Mouse (Mus musculus) left cerebral cortex, adult 6 months (tissue): Measurements from ENCODE around the gene Pik3cd. TPM values are rescaled to one million over a fixed set of nuclear protein-coding genes. Genes with fewer than 3 reads are reported as not detected.

Experiments used
- long read RNA-seq, 2 experiments: library from polyadenylated mRNA; unstranded; transcript quantifications; one replicate each; pipeline ENCODE4 v2.0.0; 2019 to 2020
- polyA plus RNA-seq: library from polyadenylated mRNA; unstranded; fragments of <200 nt; fragmentation: Nextera tagmentation; gene quantifications from 2 replicates; pipeline ENCODE4 v1.2.3, GENCODE M21; 2021

Pik3cd gene
- 5.4 and 9.0 TPM in 2 replicates for polyA plus RNA-seq
- long read RNA-seq, experiment 1, full-length matches to known transcripts = 2 of 38 reads
- long read RNA-seq, experiment 1, partial matches to known transcripts = 13 of 38 reads
- long read RNA-seq, experiment 1, other reads (novel, unspliced or antisense) = 23 of 38 reads
- long read RNA-seq, experiment 2, partial matches to known transcripts = 0 of 2 reads
- long read RNA-seq, experiment 2, other reads (novel, unspliced or antisense) = 1 of 2 reads

DNA sequence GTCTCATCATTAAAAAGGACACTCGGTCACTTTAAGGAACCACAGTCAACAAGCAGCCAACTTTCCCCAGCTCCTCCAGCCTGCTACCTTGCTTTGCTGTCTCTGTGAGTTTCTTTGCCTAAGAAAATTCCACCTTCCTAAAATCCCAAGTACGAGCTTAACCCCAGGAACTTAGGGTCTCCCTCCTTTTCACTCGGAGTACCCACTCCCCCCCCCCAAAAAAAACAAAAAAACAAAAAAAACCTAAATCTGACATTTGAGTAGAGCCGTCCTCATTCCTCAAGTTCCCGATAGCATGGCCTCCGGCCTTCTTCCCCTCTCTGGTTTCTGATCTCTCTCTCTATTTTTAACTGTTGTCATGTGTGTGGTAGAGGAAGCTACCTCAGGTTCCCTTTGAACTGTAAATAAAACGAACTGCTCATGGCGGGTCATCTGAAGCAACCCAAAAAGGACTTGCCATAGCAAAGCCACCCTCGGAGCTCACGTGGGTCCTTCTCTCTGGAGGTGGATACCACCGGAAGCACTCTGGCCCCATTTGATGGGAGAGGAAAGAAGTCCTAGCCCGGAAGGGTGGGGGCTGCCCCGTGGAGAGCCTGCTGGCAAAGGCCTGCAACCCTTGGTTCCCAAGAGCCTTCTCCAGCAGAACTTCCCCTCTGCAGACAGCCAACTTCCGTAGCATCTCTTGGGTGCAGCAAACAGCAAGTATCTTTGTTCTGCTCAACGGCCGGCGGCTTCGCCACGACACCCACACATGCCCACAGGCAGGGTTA lies at the start of gene Pik3cd:
Gene Pik3cd, minus strand, starts transcription at position 362 of the 770 bp plus-strand sequence.

DNA sequence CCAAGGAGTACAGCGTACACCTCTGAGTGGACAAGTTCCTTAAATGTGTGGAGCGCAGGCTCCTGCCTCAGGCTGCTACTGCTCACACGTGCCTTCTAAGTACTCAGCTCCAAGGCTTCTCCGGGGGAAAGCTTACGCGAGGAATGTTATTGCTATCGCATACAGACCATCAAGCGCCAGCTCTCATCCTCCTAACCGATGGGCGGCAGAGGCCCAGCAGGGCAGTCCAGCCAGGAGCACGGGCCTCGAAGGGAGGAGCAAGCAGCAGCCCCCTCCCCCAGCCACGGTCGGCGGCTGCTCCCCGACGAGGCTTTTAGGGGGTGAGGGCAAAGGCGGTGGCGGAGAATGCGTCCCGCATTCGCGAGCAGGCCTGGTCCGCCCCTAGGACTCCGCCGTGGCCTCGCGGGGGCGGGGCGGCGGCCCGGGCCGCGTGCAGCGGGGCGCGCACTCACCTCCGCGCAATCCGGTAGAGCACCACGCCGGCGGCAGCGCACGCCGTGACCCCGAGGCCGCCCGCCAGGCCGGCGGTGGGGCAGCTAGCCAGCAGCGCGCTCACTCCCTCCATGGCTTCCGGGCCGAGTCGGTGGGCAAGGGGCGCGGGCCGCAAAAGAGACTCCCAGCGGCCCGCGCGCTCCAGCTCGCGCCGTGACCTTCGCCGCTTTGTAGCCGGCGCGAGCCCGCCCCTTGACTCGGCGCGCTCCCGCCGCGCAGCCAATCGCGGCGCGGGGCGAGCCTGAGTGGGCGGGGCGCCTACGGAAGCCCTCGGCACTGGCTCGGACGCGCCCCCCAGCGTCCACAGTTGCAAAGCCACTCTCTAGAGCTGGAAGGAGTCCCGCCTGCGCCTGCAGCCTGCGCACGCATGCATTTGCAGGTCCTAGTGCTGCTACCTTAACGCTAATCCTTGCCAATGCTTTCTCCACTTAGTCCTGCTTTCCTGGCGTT lies 35.3 kb upstream of the Pik3cd start, which contains the start of gene Tmem201:
Gene Tmem201, minus strand, starts transcription at position 662 of the 942 bp plus-strand sequence.

Other genes starting within 250 kb of the Pik3cd start
- not detected in 2 replicates for gene Rbp7, start 247.6 kb downstream of the Pik3cd start, polyA plus RNA-seq
- gene Tmem274, start 225.2 kb downstream of the Pik3cd start, polyA plus RNA-seq = not detected in 2 replicates
- 4.3 and 4.7 TPM in 2 replicates for gene Nmnat1, start 217.4 kb downstream of the Pik3cd start, polyA plus RNA-seq
- 18.4 and 20.2 TPM in 2 replicates for gene Lzic, start 217.3 kb downstream of the Pik3cd start, polyA plus RNA-seq
- 36.4 and 43.9 TPM in 2 replicates for gene Ctnnbip1, start 184.3 kb downstream of the Pik3cd start, polyA plus RNA-seq
- 123 and 286 TPM in 2 replicates for gene Clstn1, start 116.1 kb downstream of the Pik3cd start, polyA plus RNA-seq
- 24.0 and 27.3 TPM in 2 replicates for gene Tmem201, start 35.5 kb upstream of the Pik3cd start, polyA plus RNA-seq
- 17.6 and 67.7 TPM in 2 replicates for gene Slc25a33, start 71.7 kb upstream of the Pik3cd start, polyA plus RNA-seq